Mouse (Mus musculus): ENCODE results near the gene Bahcc1.

The Bahcc1 gene

DNA sequence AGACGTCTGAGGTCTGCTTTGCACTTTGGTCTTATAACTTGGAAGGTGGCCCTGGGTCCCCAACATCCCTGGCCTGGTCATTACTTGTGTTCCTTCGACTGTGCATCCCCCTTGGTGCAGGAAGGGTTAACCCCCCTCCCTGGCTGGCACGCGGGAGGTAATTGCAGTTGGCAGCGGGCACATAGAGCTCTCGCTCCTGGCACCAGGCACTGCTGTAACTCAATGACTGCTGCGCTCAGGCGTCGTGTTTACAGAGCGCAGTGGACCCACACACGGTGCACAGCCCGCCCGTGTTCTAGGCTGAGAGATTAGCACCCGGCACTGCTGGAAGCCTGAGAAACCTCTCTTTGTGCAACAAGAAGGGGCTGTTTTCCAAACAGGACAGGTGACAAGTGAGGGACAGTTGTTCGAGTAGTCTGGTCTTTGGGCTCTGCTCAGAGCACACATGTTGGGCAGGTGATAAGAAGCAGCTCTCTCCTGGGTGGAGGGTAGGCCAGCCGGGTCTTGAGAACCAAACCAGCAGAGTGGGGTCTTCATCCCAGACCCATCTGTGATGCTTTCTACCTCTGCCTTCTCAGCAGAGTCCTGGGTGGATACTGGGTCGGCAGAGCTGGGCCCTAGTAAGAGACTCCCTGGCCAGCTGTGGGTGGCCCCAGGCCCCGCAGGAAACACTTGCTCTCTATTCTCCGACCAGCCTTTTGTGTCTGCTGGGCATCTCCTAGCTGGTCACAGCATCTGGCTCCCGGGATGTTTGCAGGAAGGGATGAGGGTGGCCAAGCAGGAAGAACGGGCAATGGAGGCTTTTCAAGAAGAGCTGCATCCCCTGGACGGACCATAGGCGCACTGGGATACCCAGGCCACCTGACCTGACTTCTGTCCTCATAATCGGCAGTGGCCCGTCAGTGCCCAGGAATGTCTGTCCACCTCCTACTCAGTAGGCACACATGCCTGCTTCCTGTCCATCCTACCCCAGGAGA is 27.3 kb downstream of the Bahcc1 start:
- DNase-seq (ENCODE audit: low spot score in 2 of 2) = peak in 1 of 2 experiments; percentile 50

DNA sequence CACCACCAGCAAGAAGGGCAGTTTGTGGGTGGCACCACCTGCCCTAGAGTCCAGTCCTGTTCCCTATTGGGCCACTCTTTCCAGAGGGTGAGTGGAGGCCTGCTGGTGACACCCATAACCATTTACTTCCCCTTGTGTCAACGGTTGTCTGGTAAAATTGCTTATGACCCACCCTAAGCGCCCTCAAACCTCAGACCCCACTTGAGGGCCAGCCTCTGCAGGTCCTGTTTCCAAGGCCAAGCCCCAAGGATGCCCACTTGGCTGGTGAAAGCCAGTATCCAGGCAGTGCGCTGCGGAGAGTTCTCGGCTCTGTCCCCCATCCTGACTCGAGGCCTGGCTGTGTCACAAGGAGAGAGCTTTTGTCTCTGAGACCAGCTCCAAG is 28.0 kb downstream of the Bahcc1 start:
- DNase-seq (ENCODE audit: low spot score in 2 of 2) = no peak

DNA sequence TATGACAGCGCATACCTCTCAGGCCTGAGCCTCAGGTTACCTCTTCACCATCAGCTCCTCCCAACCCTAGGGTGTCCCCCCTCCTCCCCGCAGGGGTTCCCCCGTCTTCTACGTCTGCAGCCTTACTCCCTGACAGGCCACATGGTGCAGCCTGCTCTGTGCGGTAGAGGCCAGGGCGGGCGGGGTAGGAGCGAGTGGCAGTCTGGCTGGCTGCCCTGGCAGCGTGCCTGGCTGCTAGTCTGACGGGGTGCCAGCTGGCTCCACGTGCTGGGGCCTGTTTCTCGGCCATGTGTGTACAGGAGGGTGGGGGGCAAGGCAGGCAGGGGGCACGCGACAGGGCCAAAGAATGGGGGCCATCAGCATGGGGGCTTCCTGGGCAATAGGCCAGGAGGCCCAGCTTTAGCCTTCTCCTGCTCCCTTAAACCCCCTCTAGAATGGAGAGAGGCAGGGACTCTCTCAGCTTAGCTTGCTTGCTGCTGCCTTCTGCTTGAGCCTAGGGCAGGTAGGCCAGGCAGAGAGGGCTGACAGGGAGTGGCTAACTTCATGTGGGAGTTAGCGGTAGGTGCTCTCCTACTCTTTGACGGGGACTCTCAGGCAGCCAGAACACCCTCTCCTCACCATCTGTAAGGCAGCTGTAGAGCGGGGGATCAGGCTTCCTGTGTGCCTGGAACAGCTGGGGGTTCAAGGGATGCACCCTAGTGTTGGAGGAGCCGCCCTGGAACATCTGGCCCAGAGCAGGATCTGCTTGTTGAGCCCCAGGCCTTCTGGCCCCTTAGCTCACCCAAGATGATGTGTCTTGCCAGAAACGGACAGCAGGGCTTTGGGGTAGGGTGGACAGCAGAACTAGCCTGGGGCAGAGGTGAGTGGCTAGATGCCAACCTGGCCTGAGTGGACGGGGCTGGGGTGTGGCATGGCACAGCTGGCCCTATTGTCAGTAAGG is 28.9 kb downstream of the Bahcc1 start:
- DNase-seq (ENCODE audit: low spot score in 2 of 2) = peak; percentile 93 to 96

DNA sequence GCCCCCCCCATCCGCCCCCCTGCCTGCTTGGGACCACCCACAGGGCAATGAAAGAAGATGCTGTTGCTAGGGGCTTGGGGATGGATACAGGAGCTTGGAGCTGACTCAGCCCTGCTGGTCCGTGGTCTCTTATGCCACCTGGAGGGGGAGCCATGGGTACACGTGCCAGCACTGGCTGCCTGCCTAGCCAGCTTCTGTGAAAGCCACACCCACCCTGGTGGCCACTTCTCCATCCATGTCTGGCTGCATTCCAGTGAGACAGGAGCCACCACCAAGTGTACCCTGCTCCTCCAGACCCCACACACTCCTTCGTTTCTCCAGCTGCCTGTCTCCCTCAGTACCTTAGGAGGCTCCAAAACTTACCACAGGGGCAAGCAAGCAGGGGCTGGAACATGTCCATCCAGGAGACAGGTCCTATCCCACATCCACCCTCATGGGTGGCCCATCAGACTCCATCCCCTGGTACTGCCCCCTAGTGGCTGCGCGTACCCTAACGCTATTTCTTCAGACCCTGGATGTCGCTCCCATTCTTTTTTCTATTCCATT is 29.7 kb downstream of the Bahcc1 start:
- DNase-seq (ENCODE audit: low spot score in 2 of 2) = peak in 1 of 2 experiments; percentile 61

DNA sequence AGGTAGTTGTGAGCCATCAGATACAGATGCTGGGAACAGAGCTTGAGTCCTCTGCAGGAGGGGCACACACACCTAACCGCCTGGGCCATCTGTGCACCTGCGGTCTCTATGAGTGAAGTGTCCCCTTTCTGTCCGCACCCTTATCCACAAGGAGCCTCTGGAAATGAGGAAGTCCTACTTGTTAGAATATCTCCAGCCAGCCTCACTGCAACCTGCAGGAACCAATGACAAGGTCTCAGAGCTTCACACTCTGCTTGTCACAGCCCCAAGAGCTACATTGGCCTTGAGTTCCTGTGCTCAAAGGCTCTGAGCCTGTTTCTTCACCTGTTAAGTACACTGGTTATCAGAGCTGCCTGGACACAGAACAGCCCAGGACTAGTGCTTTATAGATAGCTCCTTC is 30.4 kb downstream of the Bahcc1 start:
- DNase-seq (ENCODE audit: low spot score in 2 of 2) = no peak

DNA sequence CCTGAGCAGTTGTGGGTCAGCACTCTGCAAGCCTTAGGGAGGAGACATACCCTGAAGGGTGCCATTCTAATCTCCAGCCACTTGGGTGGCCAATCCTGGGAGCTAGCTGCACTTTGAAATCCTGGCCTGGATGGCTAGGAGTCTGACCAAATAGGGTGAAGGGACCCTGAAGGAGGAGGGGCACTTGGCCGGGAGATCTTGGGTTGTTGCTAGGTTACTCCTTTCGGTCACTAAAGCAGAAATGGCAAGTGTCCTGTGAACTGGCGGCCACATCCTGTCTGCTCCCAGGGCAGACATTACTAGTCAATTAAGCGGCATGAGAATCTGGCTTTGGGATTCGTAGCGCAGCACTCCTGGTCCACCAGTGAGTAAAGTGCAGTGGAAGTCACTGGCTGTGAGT is 31.3 kb downstream of the Bahcc1 start:
- DNase-seq (ENCODE audit: low spot score in 2 of 2) = no peak

DNA sequence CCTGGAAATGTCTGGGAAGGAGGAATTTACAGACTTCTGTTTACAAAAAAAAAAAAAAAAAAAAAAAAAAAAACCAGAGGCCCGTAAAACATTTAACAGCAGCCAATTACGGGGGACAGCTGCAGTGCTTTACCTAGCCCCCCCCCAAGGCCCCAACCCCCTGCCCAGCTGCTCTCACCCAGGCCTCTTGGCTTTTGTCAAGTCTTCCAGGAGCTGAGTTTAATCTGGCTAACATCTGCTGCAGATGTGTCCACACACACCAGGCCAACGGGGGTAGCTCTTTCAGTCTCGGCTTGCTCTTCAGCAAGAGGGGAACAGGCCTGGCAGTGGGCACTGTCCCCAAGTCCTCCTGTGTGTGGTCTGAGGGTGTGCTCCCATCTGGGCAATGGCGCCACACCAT is 32.7 kb downstream of the Bahcc1 start:
- no peak for DNase-seq (ENCODE audit: low spot score in 2 of 2)

DNA sequence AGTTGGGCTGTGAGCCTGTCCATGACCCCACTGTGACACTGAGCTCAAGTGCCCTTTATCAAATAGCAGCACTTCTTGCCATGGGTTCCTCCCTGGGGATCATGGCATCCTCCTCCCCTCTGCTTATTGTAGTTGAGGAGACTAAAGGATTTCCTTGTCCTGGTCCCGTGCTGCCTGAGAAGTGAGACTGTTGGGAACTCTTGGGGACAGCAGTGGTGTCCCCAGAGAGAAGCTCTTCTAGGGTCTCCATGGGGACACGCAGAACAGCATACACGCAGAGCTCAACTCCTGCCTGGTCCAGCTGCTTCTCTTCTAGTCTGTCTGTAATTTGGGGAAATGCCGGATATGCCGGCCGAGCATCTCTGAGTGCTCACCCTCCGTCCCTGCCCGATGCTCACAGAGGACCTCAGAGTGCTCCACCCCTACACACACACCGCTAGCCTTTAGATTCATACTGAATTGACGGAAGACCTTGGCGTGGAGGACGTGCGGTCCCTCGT is 33.6 kb downstream of the Bahcc1 start:
- no peak for DNase-seq (ENCODE audit: low spot score in 2 of 2)

DNA sequence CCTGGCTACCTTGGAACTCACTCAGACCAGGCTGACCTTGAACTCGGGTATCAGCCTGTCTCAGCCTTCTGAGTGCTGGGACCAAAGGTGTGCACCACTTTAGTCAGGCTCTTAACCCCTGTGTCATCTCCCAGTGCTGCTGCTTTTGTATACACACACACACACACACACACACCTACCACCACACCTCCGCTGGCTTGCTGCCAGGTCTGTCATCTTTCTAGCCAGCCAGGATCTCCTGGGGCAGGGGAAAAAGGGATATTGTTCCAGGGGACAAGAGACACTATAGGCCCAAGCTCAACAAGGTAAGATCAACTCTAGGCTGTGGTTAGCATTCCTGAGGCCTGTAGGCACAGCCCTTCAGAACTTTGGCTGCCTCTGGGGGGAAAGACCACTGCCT is 34.5 kb downstream of the Bahcc1 start:
- DNase-seq (ENCODE audit: low spot score in 2 of 2) = no peak

DNA sequence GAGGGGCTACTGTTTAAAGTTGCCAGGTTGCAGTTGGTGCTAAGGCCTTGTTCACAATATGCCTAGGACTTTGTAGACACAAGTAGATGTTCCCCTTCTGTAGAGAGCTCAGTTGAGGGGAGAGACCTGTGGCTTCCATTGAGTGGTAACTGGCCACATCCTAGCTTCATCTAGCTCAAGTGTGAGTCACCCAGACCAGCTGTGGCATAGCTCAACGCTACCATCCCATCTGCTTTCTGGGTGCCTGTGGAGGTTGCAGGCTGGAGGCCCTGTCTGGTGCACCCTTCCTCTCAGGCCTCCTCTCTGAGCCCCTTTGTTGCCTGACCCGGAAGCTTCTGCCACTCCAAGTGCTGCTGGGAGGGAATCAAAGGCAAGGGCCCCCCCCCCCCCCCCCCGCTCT is 34.9 kb downstream of the Bahcc1 start:
- DNase-seq (ENCODE audit: low spot score in 2 of 2) = no peak

DNA sequence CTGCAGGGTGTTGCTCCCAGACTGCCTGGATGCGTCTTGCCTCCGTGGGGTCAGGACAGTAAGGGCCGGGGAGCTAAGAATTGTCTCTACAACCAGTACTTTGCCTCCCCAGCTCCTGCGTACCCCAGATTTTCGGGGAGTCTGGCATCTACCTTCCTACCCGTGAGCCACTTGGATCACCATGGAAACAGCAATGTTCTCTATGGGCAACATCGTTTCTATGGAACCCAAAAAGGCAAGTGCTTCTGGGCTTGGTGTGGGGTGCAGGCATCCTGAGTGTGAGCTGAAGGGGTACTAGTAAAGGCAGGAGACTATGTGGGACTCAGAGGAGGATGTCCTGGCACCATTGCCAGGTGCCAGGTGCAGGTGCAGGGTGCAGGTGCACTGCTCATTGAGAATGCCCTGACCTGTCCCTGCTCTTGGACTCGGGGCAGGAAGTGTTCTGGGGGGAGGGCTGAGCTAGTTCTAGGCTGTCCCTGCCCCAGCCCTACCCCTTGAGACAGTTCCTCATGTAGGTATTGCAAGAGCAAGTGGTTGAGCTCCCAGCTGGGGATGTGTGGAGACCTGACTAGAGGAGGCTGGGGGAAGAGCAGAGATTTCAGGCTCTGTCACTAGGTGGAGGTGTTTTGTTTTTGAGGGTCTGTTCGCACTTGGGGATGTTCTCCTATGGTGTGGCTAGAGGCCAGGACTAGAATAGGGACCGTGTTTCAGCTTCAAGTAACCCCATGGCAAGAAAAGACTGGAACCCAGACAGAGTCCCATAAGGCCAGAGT is 35.6 kb downstream of the Bahcc1 start:
- DNase-seq (ENCODE audit: low spot score in 2 of 2) = peak in 1 of 2 experiments; percentile 62

DNA sequence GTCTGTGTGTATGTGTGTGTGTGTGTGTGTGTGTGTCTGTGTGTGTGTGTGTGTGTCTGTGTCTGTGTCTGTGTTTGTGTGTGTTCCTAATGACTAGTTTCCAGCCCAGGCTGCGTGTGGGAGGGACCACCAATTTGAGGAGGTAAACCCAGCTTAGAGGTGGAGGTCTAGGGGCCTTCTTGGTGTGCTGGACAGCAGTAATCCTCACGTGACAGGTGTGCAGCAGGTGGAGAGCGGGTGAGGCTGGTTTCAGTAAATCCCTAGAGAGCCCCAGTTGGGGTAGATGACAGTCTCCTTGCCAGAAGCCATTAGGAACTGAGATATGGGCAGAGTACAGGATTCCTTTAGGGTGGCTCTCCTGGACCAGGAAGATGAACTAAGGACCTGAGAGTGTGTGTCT is 36.3 kb downstream of the Bahcc1 start:
- DNase-seq (ENCODE audit: low spot score in 2 of 2) = no peak

DNA sequence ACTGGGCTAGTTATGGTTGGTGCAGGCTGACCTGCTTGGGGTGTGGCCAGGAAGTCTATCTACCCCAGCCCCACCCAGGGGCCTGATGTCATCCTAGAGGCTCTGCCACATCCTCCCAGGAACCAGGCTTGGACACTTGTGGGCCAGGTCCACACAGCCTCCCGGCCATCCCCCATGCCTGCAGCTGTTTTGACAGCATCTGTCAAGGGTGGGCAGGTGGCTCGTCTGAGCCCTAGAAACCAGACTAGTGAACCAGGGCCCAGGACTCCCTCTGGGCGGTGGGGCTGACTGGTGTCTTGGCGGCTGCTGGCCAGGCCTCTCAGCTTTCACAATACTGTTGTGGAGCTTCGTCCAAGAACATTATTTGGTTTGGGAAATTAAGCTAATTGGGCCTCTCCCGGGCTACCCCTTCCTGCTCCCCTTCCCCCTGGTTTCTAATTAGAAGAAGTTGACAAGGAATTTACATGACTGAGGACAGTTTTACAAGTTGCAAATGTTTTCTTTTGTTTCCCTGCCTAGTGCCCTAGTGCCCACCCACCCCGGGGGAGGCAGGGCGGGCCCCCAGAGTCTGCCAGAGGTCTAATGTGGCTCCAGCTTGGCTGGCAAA is 36.9 kb downstream of the Bahcc1 start:
- peak in 1 of 2 experiments; percentile 47 for DNase-seq (ENCODE audit: low spot score in 2 of 2)

DNA sequence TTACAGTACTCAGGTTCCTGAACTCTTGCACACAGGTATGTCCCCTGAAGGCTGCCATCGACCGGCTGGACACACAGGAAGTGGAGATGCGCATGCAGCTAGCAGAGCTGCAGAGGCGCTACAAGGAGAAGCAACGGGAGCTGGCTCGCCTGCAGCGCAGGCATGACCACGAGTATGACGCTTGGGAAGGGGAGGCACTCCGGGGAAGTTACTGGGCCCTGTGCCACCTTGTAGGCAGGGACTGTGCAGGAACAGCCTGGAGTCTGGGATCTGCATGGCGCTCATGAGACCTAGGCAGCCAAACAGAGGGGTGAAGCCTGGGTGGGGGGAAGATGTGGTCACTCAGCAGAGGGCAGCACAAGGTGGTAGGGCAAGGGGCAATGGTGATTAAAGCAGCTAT is 46.6 kb downstream of the Bahcc1 start:
- peak in 1 of 2 experiments; percentile 64 for DNase-seq (ENCODE audit: low spot score in 2 of 2)

DNA sequence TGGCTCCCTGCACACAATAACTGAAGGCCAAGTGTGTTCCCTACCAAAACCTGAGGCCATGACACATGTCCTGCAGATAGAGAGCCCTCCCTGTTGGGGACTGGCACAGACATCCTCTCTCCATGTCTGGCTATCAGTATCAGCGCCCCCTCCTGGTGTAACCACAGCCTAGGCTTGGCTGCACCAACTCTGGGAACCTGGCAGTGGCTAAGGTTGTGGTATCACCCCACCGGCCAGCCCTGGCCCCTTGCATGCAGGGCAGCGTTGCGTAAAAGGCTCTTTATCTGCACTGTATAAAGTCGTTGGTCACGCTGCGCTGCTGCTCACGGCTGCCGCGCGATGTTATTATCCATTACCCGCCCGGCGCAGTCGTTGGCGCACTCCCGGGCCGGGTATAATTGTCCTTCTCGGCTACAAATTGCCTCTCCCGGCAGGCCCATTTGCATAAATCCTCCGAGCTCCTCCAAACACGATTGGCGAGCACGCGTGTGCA is 47.6 kb downstream of the Bahcc1 start:
- no peak for DNase-seq (ENCODE audit: low spot score in 2 of 2)

DNA sequence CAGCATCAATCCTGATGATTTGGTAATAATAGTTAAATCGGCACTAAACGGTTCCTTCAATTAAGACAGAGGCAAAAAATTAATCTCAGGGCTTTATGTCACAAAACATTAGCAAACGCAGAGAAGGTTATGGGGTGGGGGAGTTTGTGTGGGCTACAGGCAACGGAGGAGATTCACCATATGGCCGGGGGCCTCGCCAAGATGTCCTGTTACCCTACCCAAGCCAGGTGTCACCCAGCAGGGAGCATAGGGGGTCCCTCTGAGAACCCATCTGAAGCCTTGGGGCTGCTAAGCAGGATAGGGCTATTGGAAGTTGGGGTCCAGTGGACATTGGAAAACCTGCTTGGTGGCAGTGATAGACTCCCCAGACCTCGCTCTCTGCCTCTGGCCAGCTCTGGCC is 48.0 kb downstream of the Bahcc1 start:
- no peak for DNase-seq (ENCODE audit: low spot score in 2 of 2)

DNA sequence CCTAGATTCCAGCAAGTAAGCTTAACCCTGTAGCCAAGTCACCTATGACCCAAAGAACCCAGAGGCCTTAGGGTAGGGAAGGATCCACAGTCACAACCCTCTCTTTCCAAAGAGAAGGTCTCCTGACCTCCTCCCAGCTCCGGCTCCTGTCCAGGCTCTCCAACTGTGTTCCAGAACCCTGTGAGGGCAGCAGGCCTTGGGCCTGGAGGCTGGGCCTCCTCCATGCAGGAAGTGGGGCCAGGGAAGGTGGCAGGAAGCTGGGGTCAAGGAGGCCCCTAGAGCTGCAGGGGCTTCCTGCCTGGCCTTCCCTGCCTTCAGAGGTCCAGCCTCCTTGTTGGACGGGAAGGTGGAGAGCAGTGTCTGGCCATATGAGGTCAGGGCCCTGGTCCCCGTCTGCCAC is 48.5 kb downstream of the Bahcc1 start:
- no peak for DNase-seq (ENCODE audit: low spot score in 2 of 2)

DNA sequence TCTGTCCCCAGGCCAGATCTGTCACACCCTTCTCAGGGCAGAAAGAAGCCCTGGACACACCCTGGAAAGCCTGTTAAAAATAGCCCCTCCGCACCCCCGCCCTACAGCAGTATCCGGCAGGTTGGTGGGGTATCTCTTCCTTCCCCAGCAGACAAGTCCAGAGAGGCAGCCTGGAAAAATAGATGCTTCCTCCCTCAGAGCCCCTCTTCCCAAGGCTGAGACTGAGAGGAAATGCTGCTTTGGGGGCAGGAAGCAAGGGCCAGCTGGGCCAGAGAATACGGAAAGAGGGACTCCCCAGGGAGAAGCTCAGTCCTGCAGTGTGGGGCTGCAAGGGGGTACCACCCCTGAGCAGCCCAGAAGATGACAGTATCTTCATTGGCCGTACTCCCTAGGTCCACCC is 50.8 kb downstream of the Bahcc1 start:
- no peak for DNase-seq (ENCODE audit: low spot score in 2 of 2)

DNA sequence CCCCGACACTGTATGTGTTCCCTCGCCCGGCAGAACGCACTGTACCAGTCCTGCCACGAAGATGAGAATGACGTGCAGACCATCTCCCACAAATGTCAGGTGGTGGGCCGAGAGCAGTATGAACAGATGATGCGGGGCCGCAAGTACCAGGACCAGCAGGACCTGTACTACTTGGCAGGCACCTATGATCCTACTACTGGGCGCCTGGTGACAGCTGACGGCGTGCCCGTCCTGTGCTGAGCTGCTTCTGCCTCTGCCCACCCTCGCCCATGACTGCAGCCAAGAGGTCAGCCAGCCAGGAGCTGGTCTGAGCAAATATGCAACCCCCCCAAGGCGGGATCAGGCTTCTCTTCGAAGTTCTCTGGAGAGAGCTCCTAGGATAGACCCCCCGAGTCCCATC is 56.9 kb downstream of the Bahcc1 start:
- no peak for DNase-seq (ENCODE audit: low spot score in 2 of 2)

DNA sequence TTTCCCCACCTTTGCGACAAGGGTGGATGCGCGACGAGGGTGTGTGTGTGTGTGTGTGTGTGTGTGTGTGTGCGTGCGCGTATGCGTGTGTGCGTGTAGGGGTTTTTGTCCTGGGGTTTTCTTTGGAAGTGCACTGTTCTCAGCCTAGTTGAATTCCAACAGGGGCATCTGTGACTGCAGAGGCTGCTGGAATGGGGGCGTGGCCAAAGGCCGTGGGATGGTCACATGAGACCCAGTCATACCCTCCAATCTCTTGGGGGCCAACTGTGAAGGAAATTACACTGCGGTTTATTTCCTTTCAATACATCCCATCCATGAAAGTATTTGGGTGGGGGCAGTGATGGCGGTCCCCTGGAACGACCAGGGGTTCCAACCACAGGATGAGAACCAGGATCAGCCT is 57.5 kb downstream of the Bahcc1 start:
- no peak for DNase-seq (ENCODE audit: low spot score in 2 of 2)

DNA sequence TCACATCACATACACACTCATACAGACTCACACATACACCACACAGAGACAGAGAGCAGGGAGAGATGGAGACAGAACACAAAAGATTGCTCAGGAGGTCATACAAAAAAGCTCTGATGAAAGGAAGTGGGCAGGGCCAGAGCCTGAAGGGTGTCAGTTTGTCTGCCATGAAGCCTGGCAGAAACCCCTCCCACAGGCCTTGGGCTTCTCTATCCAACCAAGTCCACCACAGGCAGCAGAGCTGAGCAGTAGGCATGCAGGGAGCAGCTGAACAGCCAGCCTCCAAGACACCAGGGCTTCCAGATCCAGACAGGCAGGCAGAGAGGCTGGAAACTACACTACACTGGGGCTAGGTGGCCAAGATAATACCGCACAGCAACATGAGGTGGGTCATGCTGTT is 61.0 kb downstream of the Bahcc1 start:
- DNase-seq (ENCODE audit: low spot score in 2 of 2) = no peak
